Mouse (Mus musculus) stomach, postnatal 0 days (tissue): ENCODE measurements around the gene Fndc1. TPM values are rescaled to one million over a fixed set of nuclear protein-coding genes. Genes with fewer than 3 reads are reported as not detected.

Source experiments
- ATAC-seq: fragments of 200-750 bp; cut with Nextera tagmentation; 2 replicates; pipeline ENCODE4 v1.8.0; 2017; ENCODE audit not compliant: low FRiP score, low TSS enrichment
- DNase-seq: peaks from one replicate; pipeline ENCODE4 v3.0.0-alpha.2; 2016; ENCODE audit warnings: low spot score
- H3K27ac ChIP-seq: fragments of 300-500 bp; sonication (generic); replicated peaks from 2 replicates; pipeline ENCODE4 v1.5.1; 2014; ENCODE audit warnings: mild to moderate bottlenecking, control low read depth
- H3K27me3 ChIP-seq: fragments of 300-500 bp; sonication (generic); 2 replicates; pipeline ENCODE4 v1.6.1; 2014; ENCODE audit warnings: low read length; ENCODE audit not compliant: control insufficient read depth, insufficient read depth
- H3K36me3 ChIP-seq: fragments of 300-500 bp; sonication (generic); 2 replicates; pipeline ENCODE4 v1.6.1; 2014; ENCODE audit warnings: low read length, mixed read lengths; ENCODE audit not compliant: control insufficient read depth, insufficient read depth
- H3K4me1 ChIP-seq: fragments of 300-500 bp; sonication (generic); replicated peaks from 2 replicates; pipeline ENCODE4 v1.6.1; 2014; ENCODE audit warnings: antibody characterized with exemption; ENCODE audit not compliant: control insufficient read depth, insufficient read depth
- H3K4me2 ChIP-seq: fragments of 300-500 bp; sonication (generic); replicated peaks from 2 replicates; pipeline ENCODE4 v1.6.1; 2014; ENCODE audit warnings: low read depth, mild to moderate bottlenecking, control low read depth, moderate library complexity
- H3K4me3 ChIP-seq: fragments of 300-500 bp; sonication (generic); 2 replicates; pipeline ENCODE4 v1.5.1; 2014; ENCODE audit warnings: low read depth, low read length, control low read depth
- H3K9ac ChIP-seq: fragments of 300-500 bp; sonication (generic); 2 replicates; pipeline ENCODE4 v1.6.1; 2014; ENCODE audit warnings: mild to moderate bottlenecking, low read length, control low read depth, mixed read lengths
- H3K9me3 ChIP-seq: fragments of 300-500 bp; sonication (generic); 2 replicates; pipeline ENCODE4 v1.6.1; 2016; ENCODE audit warnings: low read length; ENCODE audit not compliant: control insufficient read depth
- CTCF ChIP-seq: IDR thresholded peaks from 2 replicates; pipeline ENCODE4 v1.5.1; 2016; ENCODE audit warnings: antibody characterized with exemption, low read depth, mild to moderate bottlenecking, moderate library complexity
- EP300 ChIP-seq: optimal IDR thresholded peaks from 2 replicates; pipeline ENCODE3; 2016; ENCODE audit warnings: antibody characterized with exemption
- WGBS: fragments of 180-500 bp; shearing (Covaris S2); extraction: QIAGEN DNeasy Blood & Tissue Kit; methylation state at CpG from one replicate; pipeline ENCODE4 v1.1.7; 2014; 5-methylcytosine and 5-hydroxymethylcytosine counted together
- polyA plus RNA-seq: library from polyadenylated mRNA; unstranded; fragments of >200 nt; fragmentation: Nextera tagmentation; extraction: Ambion mirVana; gene quantifications from 2 replicates; pipeline ENCODE4 v1.2.1, GENCODE M21; 2015

The Fndc1 gene
- polyA plus RNA-seq, 1 experiment from 2014 or later: 27.0 TPM

DNA sequence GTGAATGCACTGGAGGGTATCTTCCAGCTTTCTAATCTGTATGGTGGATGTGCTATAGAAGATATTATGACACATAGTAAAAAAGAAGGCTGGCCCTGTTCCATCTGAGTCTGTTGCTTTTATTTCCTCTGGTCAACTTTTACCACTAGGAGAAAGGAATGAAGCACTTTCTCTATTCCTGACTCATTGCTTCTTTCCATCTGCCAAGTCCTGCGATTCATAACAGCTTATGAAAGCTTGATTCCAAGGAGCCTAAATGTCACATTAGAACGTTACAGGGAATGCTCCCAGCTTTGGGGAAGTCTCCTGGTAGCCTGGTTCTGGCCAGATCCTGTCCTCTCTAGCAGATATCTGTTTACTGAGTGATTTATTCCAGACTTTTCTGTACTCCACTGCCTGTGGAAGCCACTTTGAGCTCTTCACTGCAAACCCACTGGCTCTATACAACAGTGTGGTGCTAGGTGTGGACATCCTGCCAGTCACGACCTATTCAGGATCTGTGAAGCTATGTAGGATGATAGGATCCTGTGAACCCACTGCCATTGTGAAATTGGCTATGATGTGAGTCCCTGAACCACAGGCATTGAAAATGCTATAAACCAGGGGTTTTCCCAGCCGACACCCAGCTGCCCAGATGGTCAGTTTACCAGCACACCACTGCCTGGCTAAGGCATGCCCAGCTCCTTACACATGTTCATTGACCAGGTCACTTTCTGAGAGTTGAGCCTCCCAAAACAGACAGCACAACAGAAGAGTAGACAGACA, 77.9 kb downstream of the Fndc1 start:
- Histone ChIP-seq H3K27ac (no peak overlapping the region), H3K4me3 (no peak overlapping the region), H3K27me3 (no peaks in the 10 kb centered on the region), H3K9me3 (no peaks in the 10 kb centered on the region), H3K9ac (no peak overlapping the region), H3K4me1 (no peaks in the 10 kb centered on the region), H3K36me3 (no peaks in the 10 kb centered on the region), H3K4me2 (no peak overlapping the region)
- 64% methylated on average over 4 of the region's 4 CpGs for WGBS
- ATAC-seq (no peak), DNase-seq (no peak)
- TF ChIP-seq EP300 (no peak), CTCF (no peak)

DNA sequence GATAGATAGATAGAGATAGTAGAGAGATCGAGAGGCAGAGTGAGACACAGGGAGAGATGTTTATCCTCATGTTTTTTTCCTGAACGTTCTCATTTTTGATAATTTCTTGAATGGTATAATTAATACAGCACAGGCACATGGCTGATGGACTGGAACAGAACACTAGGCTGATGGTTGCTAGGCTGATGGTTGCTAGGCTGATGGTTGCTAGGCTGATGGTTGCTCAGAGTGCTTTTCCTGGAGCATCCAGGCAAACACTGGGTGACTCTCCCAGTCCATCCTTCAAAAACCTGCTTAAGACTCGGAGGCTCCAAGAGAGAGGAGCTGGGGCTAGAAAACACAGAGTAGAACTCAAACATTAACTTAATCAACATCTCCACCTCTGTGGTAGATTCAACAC, 80.3 kb downstream of the Fndc1 start:
- Histone ChIP-seq H3K4me2 (no peak overlapping the region), H3K9me3 (no peaks in the 10 kb centered on the region), H3K4me3 (no peak overlapping the region), H3K27me3 (no peaks in the 10 kb centered on the region), H3K27ac (no peak overlapping the region), H3K36me3 (no peaks in the 10 kb centered on the region), H3K4me1 (no peaks in the 10 kb centered on the region), H3K9ac (no peak overlapping the region)
- ATAC-seq (no peak), DNase-seq (no peak)
- WGBS: 82% methylated on average over 3 of the region's 3 CpGs
- TF ChIP-seq CTCF: no peak
- no peak for TF ChIP-seq EP300

DNA sequence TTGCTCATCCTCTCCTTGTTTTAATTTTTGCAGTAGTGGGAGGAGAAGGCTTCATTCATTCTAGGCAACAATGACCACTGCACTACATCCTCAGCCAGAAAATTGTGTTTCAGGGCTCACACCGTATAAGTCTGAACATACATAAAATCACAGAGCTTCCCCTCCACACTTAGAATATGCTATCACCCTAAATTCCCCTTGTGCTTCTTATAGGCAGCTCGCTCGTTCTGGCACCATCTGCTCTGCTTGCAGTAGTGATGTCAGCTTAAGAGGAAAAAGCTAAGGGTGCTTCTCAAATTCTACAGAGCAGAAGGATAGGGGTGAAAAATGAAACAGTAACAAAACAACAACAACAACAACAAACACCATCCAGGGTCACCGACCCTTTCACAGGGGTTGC, 82.1 kb downstream of the Fndc1 start:
- Histone ChIP-seq H3K4me2 (no peak overlapping the region), H3K4me1 (no peaks in the 10 kb centered on the region), H3K27ac (no peak overlapping the region), H3K36me3 (no peaks in the 10 kb centered on the region), H3K9ac (no peak overlapping the region), H3K27me3 (no peaks in the 10 kb centered on the region), H3K4me3 (no peak overlapping the region), H3K9me3 (no peaks in the 10 kb centered on the region)
- 93% methylated on average over 4 of the region's 4 CpGs for WGBS
- ATAC-seq (no peak), DNase-seq (no peak)
- TF ChIP-seq CTCF (no peak), EP300 (no peak)

DNA sequence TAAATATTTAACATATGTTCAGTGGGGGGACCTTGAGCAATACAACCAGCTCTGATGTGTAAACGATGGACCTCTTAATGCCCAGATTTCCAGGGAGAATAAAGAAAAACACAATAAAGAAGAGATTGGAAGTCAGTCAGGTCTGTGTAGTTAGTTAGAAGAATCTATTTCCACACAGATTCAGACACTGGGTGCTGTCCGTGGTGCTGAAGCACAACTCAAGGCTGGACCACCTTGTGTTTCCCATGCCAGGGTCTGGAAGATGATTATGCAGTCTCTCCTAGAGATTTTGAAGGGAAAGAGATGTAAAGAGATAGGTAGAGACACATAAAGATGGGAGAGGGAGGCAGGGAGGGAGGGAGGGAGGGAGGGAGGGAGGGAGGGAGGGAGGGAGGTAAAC, 86.1 kb downstream of the Fndc1 start:
- 17% methylated on average over 2 of the region's 2 CpGs for WGBS
- DNase-seq (peak; percentile 61), ATAC-seq (no peak)
- no peaks in the 10 kb centered on the region for H3K27me3 ChIP-seq
- no peak overlapping the region for H3K4me3 ChIP-seq
- H3K27ac ChIP-seq: no peak overlapping the region
- no peak overlapping the region for H3K9ac ChIP-seq
- H3K4me1 ChIP-seq: no peaks in the 10 kb centered on the region
- no peak overlapping the region for H3K4me2 ChIP-seq
- H3K9me3 ChIP-seq: no peaks in the 10 kb centered on the region
- TF ChIP-seq EP300 (no peak), CTCF (no peak)
- H3K36me3 ChIP-seq: no peaks in the 10 kb centered on the region

- H3K9ac ChIP-seq: no peak overlapping the region
- DNase-seq: no peak
These were observed 104.1 kb downstream of the Fndc1 start for GRCm38 (mm10) chr17:7722991-7723390.

DNA sequence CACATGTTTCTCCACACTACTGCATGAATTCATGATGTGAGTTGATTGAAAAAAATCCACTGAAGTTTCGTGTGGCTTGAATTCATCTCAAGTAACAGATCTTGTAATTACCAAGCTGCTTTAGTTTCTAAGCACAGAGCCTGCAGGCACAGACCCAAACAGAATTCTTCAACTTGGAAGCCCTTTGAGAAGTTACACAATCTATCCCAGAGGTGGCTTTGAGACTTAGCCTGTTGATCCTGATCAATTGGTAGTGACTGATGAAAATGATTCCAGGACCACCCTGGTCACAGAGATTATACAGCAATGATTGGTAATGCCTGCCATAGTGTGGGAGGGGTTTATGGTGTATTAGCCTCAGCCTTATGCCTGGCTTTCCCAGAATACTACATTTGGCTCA, 108.2 kb downstream of the Fndc1 start:
- no peaks in the 10 kb centered on the region for H3K9me3 ChIP-seq
- TF ChIP-seq CTCF (no peak), EP300 (no peak)
- no peak overlapping the region for H3K27ac ChIP-seq
- H3K27me3 ChIP-seq: no peaks in the 10 kb centered on the region
- H3K9ac ChIP-seq: no peak overlapping the region
- no peaks in the 10 kb centered on the region for H3K4me1 ChIP-seq
- ATAC-seq (no peak), DNase-seq (no peak)
- WGBS: 27% methylated on average over 1 of the region's 1 CpGs
- no peak overlapping the region for H3K4me3 ChIP-seq
- H3K36me3 ChIP-seq: no peaks in the 10 kb centered on the region
- no peak overlapping the region for H3K4me2 ChIP-seq

More at GRCm38 (mm10) chr17:7722991-7723390, 104.1 kb downstream of the Fndc1 start:
- TF ChIP-seq CTCF (no peak), EP300 (no peak)
- Histone ChIP-seq H3K4me2 (no peak overlapping the region), H3K27ac (no peak overlapping the region), H3K27me3 (no peaks in the 10 kb centered on the region), H3K9me3 (no peaks in the 10 kb centered on the region), H3K36me3 (no peaks in the 10 kb centered on the region), H3K4me1 (no peaks in the 10 kb centered on the region), H3K4me3 (no peak overlapping the region)
- 76% methylated on average over 4 of the region's 4 CpGs for WGBS
- no peak for ATAC-seq
